Mouse (Mus musculus): Measurements from ENCODE around the gene Olfr974. TPM values are rescaled to one million over a fixed set of nuclear protein-coding genes. Genes with fewer than 3 reads are reported as not detected.
"Not testable (repeated sequence)": the region's sequence is repeated elsewhere in the genome, so short reads cannot be mapped to it uniquely, and the experiment has no call there.

Gene Olfr974
- polyA plus RNA-seq (2015; fragmentation: Nextera tagmentation; extraction: Ambion mirVana): 0.25 TPM in 1 of 2 replicates, not detected in the other

DNA sequence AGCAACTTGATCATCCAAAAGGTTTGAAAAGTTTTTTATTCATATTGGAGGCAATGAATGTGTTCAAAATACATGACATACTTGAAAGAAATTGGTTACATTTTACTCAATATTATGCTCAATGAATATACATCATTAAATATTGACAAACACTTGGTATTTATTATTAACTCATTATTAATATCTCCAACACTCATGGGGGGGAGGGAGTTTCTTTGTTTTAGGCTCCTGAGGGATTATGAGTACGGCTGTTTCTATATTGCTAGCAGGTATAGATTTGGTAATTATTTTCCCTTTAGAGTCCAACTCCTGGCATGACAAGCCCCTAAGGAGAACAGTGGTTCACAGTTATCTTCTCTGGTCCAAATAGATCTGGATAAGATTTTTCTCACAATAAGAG is at the start of gene Olfr974:
TSS of gene Olfr974 (plus strand) at position 301 of the 400 bp plus-strand sequence.
- WGBS: 80% methylated on average over 1 of the region's 1 CpGs
- no peak within 1 kb of the TSS for H3K4me3 ChIP-seq
- H3K9ac ChIP-seq: no peak within 1 kb of the TSS
- H3K4me1 ChIP-seq: no peaks in the 10 kb centered on the region
- no peaks in the 10 kb centered on the region for H3K9me3 ChIP-seq
- H3K27ac ChIP-seq: no peak within 1 kb of the TSS
- H3K36me3 ChIP-seq: no peaks in the 10 kb centered on the region
- no peak within 1 kb of the TSS for H3K4me2 ChIP-seq
- no peak for ATAC-seq (ENCODE audit: insufficient number of reproducible peaks, insufficient read depth, low FRiP score, low TSS enrichment, low read depth)
- H3K27me3 ChIP-seq: no peaks in the 10 kb centered on the region

GRCm38 (mm10) chr9:39905106-39905505 is 32.2 kb upstream of the Olfr974 start:
- H3K4me3 ChIP-seq: no peak overlapping the region
- no peaks in the 10 kb centered on the region for H3K36me3 ChIP-seq
- no peak overlapping the region for H3K9ac ChIP-seq
- 74% methylated on average over 6 of the region's 6 CpGs for WGBS
- H3K27me3 ChIP-seq: no peaks in the 10 kb centered on the region
- no peak for ATAC-seq (ENCODE audit: insufficient number of reproducible peaks, insufficient read depth, low FRiP score, low TSS enrichment, low read depth)
- no peaks in the 10 kb centered on the region for H3K9me3 ChIP-seq
- H3K4me1 ChIP-seq: no peaks in the 10 kb centered on the region
- H3K4me2 ChIP-seq: no peak overlapping the region
- H3K27ac ChIP-seq: no peak overlapping the region

DNA sequence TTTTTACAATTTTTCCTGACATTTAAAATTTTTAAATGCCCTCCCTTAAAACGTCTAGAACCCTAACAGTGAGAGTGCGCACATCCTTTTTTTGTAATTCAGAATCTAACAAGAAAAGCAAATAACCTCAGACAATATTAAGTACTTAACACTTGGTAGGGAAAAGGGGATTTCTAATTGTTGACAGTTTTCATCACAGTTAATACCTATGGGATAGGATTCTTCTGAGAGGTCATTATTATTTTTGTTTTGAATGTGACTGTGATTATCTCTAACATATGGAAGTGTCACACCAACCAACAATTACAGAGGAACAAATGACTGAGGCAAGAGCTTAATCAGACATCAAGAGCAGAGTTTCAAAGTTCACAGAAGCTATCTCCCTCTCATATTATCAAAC is 30.3 kb upstream of the Olfr974 start, which contains the start of gene Olfr229:
TSS of gene Olfr229 (plus strand) at position 301 of the 400 bp plus-strand sequence.
- no peak within 1 kb of the TSS for H3K4me2 ChIP-seq
- ATAC-seq (ENCODE audit: insufficient number of reproducible peaks, insufficient read depth, low FRiP score, low TSS enrichment, low read depth): no peak
- H3K9me3 ChIP-seq: no peaks in the 10 kb centered on the region
- no peak within 1 kb of the TSS for H3K9ac ChIP-seq
- no peak within 1 kb of the TSS for H3K4me3 ChIP-seq
- H3K27ac ChIP-seq: no peak within 1 kb of the TSS
- 62% methylated on average over 2 of the region's 2 CpGs for WGBS
- no peaks in the 10 kb centered on the region for H3K36me3 ChIP-seq
- no peaks in the 10 kb centered on the region for H3K27me3 ChIP-seq
- H3K4me1 ChIP-seq: no peaks in the 10 kb centered on the region

GRCm38 (mm10) chr9:39909939-39910338 is 27.4 kb upstream of the Olfr974 start:
- ATAC-seq (ENCODE audit: insufficient number of reproducible peaks, insufficient read depth, low FRiP score, low TSS enrichment, low read depth): no peak
- WGBS: 77% methylated on average over 3 of the region's 3 CpGs
- Histone ChIP-seq H3K27me3 (no peaks in the 10 kb centered on the region), H3K4me3 (no peak overlapping the region), H3K36me3 (no peaks in the 10 kb centered on the region), H3K4me2 (no peak overlapping the region), H3K9me3 (no peaks in the 10 kb centered on the region), H3K9ac (no peak overlapping the region), H3K27ac (no peak overlapping the region), H3K4me1 (no peaks in the 10 kb centered on the region)

- ATAC-seq (ENCODE audit: insufficient number of reproducible peaks, insufficient read depth, low FRiP score, low TSS enrichment, low read depth); H3K4me2 ChIP-seq; H3K9ac ChIP-seq; H3K4me3 ChIP-seq; H3K27ac ChIP-seq; H3K36me3 ChIP-seq; H3K4me1 ChIP-seq; H3K9me3 ChIP-seq; H3K27me3 ChIP-seq: not testable (repeated sequence)
- WGBS: no CpG with 5 or more reads among the region's 4 CpGs
Observed at GRCm38 (mm10) chr9:39927975-39928836, 9.1 kb upstream of the Olfr974 start.

DNA sequence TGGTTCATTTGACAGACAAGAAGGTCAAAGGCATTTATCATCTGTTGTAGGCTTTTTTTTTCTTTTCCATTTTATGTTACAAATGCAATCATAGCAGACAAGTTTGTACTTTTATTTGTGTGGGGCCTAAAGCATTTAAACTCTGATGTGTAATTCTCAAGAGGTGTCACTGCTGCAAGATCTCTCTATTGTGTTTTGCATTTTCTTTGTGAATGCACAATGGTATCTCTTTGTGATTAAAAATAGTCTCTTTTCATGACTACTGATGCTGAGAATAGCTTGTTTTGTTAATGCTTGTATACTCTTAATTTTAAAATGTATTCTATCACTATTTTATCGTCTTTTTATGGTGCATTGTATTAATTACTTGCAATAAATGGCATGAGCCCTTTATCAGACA is 8.5 kb upstream of the Olfr974 start:
- H3K27ac ChIP-seq; ATAC-seq (ENCODE audit: insufficient number of reproducible peaks, insufficient read depth, low FRiP score, low TSS enrichment, low read depth); H3K4me3 ChIP-seq; H3K9me3 ChIP-seq; H3K36me3 ChIP-seq; H3K27me3 ChIP-seq; H3K4me2 ChIP-seq; H3K9ac ChIP-seq; H3K4me1 ChIP-seq: not testable (repeated sequence)
- WGBS: 67% methylated on average over 1 of the region's 1 CpGs

- Histone ChIP-seq H3K27me3 (no peaks in the 10 kb centered on the region), H3K4me2 (no peak within 1 kb of the TSS), H3K9me3 (no peaks in the 10 kb centered on the region), H3K4me1 (no peaks in the 10 kb centered on the region), H3K36me3 (no peaks in the 10 kb centered on the region), H3K4me3 (no peak within 1 kb of the TSS), H3K9ac (no peak within 1 kb of the TSS), H3K27ac (no peak within 1 kb of the TSS)
- no peak for ATAC-seq (ENCODE audit: insufficient number of reproducible peaks, insufficient read depth, low FRiP score, low TSS enrichment, low read depth)
- WGBS: 59% methylated on average over 1 of the region's 1 CpGs
Observed at GRCm38 (mm10) chr9:39951946-39952345, 14.6 kb downstream of the Olfr974 start, which contains the start of gene Olfr975. Gene Olfr975, minus strand, starts transcription at chr9:39952046.

GRCm38 (mm10) chr9:39961033-39961432 is 23.7 kb downstream of the Olfr974 start, which contains the start of gene Olfr976:
Gene Olfr976, minus strand, starts transcription at chr9:39961133.
- H3K4me2 ChIP-seq; ATAC-seq (ENCODE audit: insufficient number of reproducible peaks, insufficient read depth, low FRiP score, low TSS enrichment, low read depth): not testable (repeated sequence)

DNA sequence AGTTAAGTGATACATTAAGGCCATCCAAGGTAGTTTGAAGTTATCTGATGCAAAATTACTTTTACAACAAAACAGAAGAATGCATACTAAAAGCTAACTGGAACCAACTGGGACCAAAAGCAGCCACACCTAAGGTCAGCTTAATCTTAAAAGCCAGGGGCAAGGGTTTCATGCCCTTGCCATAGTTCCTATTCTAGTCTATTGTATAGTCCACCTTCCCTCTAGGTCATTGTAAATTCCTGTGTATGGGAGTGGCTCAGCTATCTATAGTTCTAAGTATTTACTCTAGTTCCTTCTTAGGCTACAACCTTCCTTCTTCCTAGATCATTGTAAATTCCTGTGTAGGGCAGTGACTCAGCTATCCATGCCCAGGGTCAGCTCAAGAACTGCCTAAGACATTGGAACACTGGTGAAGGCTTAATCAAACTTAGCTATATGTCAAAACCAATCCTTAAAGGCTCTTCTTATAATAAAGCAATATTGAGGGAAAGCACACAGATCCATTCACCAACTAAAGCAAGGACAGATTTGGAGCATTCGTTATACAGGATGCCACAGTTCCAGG is 39.4 kb downstream of the Olfr974 start:
- not testable (repeated sequence) for H3K9ac ChIP-seq; H3K36me3 ChIP-seq; H3K9me3 ChIP-seq; H3K27ac ChIP-seq; ATAC-seq (ENCODE audit: insufficient number of reproducible peaks, insufficient read depth, low FRiP score, low TSS enrichment, low read depth); H3K27me3 ChIP-seq; H3K4me3 ChIP-seq; H3K4me2 ChIP-seq; H3K4me1 ChIP-seq
- WGBS: 80% methylated on average over 1 of the region's 1 CpGs

More at GRCm38 (mm10) chr9:39961033-39961432, 23.7 kb downstream of the Olfr974 start, which contains the start of gene Olfr976:
- H3K27me3 ChIP-seq, H3K27ac ChIP-seq, H3K4me1 ChIP-seq, H3K9me3 ChIP-seq, H3K4me3 ChIP-seq, H3K36me3 ChIP-seq, H3K9ac ChIP-seq: not testable (repeated sequence)
- 85% methylated on average over 6 of the region's 9 CpGs for WGBS

DNA sequence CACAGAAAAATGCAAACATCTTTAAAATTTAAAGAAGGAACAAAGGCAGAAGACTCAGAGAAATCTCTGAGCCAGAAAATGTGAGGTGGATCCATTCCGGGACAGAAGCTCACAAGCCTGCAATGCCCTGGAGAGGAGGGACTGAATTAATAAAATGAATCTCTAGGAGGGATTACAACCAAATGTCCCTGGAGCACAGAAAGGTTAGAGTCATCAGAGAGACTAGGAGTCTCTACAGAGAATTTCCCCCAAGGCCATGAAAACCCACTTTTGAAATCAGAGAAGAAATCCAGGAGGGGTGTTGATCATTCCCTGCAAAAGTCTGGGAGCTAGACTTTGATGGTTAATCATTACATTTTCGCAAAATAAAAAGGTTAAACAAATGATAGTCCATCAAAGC is 54.5 kb downstream of the Olfr974 start, which contains the start of gene Olfr978:
TSS of gene Olfr978 (plus strand) at position 301 of the 400 bp plus-strand sequence.
- no peak for ATAC-seq (ENCODE audit: insufficient number of reproducible peaks, insufficient read depth, low FRiP score, low TSS enrichment, low read depth)
- Histone ChIP-seq H3K27me3 (no peaks in the 10 kb centered on the region), H3K9ac (no peak within 1 kb of the TSS), H3K36me3 (no peaks in the 10 kb centered on the region), H3K4me3 (no peak within 1 kb of the TSS), H3K27ac (no peak within 1 kb of the TSS), H3K9me3 (no peaks in the 10 kb centered on the region), H3K4me1 (no peaks in the 10 kb centered on the region), H3K4me2 (no peak within 1 kb of the TSS)
- 59% methylated on average over 2 of the region's 2 CpGs for WGBS
